Mouse (Mus musculus) spleen, postnatal 4 days (tissue): Measurements from ENCODE around the gene Rbfox1.

ENCODE experiments used
- DNase-seq, 2 experiments: peaks; one replicate each; pipeline ENCODE4 v3.0.0; 2022; ENCODE audit warnings: low spot score in 2 of 2

The Rbfox1 gene

GRCm38 (mm10) chr16:7083937-7084336, 1198.8 kb downstream of the Rbfox1 start:
- DNase-seq, result no peak

- DNase-seq, result no peak
These were observed 1203.7 kb downstream of the Rbfox1 start for GRCm38 (mm10) chr16:7088601-7089430.

GRCm38 (mm10) chr16:7089475-7089874, 1204.3 kb downstream of the Rbfox1 start:
- no peak for DNase-seq

- no peak for DNase-seq
These were observed 1205.0 kb downstream of the Rbfox1 start for GRCm38 (mm10) chr16:7090205-7090604.

- DNase-seq, result no peak
These were observed 1207.7 kb downstream of the Rbfox1 start for GRCm38 (mm10) chr16:7092811-7093210.

GRCm38 (mm10) chr16:7093686-7094085, 1208.5 kb downstream of the Rbfox1 start:
- no peak for DNase-seq

GRCm38 (mm10) chr16:7094181-7094749, 1209.1 kb downstream of the Rbfox1 start:
- no peak for DNase-seq

- DNase-seq, result no peak
These were observed 1211.9 kb downstream of the Rbfox1 start for GRCm38 (mm10) chr16:7097071-7097470.

GRCm38 (mm10) chr16:7097951-7098710, 1213.0 kb downstream of the Rbfox1 start:
- DNase-seq, result no peak

- DNase-seq, result no peak
These were observed 1214.5 kb downstream of the Rbfox1 start for GRCm38 (mm10) chr16:7099506-7100300.

GRCm38 (mm10) chr16:7102486-7102885, 1217.3 kb downstream of the Rbfox1 start:
- no peak for DNase-seq

- no peak for DNase-seq
These were observed 1218.1 kb downstream of the Rbfox1 start for GRCm38 (mm10) chr16:7103301-7103700.

GRCm38 (mm10) chr16:7106450-7107015, 1221.4 kb downstream of the Rbfox1 start:
- DNase-seq, result no peak

GRCm38 (mm10) chr16:7115945-7116344, 1230.8 kb downstream of the Rbfox1 start:
- no peak for DNase-seq

GRCm38 (mm10) chr16:7129591-7129990, 1244.4 kb downstream of the Rbfox1 start:
- DNase-seq, result no peak

GRCm38 (mm10) chr16:7132434-7132833, 1247.3 kb downstream of the Rbfox1 start:
- DNase-seq, result no peak

- DNase-seq, result no peak
These were observed 1251.8 kb downstream of the Rbfox1 start for GRCm38 (mm10) chr16:7136971-7137370.

- no peak for DNase-seq
These were observed 1254.3 kb downstream of the Rbfox1 start for GRCm38 (mm10) chr16:7139480-7139879.

- DNase-seq, result no peak
These were observed 1255.8 kb downstream of the Rbfox1 start for GRCm38 (mm10) chr16:7140909-7141308.

GRCm38 (mm10) chr16:7145505-7145904, 1260.3 kb downstream of the Rbfox1 start:
- DNase-seq, result no peak

- DNase-seq, result no peak
These were observed 1261.3 kb downstream of the Rbfox1 start for GRCm38 (mm10) chr16:7146454-7146853.
